Mouse (Mus musculus) MEL (cell line): ENCODE data around the gene Bmp6.

Source experiments
- BHLHE40 ChIP-seq: IDR thresholded peaks from 2 replicates; pipeline ENCODE4 v1.6.1; 2012; ENCODE audit warnings: low read depth, mild to moderate bottlenecking, inconsistent platforms, low read length, improper control_type of control experiment, borderline replicate concordance
- CHD1 ChIP-seq: IDR thresholded peaks from 2 replicates; pipeline ENCODE4 v1.6.1; 2012; ENCODE audit warnings: low read depth, mild to moderate bottlenecking, inconsistent platforms, low read length, improper control_type of control experiment
- CTCF ChIP-seq, 3 experiments: IDR thresholded peaks in 2 of 3; conservative IDR thresholded peaks in 1 of 3; 2 replicates each; pipeline ENCODE4 v1.5.1; 2011 to 2012; ENCODE audit warnings: low read length in 3 of 3, low read depth in 2 of 3, mild to moderate bottlenecking in 2 of 3, improper control_type of control experiment in 1 of 3, inconsistent platforms in 1 of 3, mixed read lengths in 1 of 3, moderate library complexity in 1 of 3; ENCODE audit not compliant: control insufficient read depth in 1 of 3, insufficient read depth in 1 of 3, poor library complexity in 1 of 3, severe bottlenecking in 1 of 3
- ELF1 ChIP-seq: IDR thresholded peaks from 2 replicates; pipeline ENCODE4 v1.6.1; 2014; ENCODE audit warnings: low read depth, mild to moderate bottlenecking, inconsistent platforms, low read length, improper control_type of control experiment, moderate library complexity
- ETS1 ChIP-seq: IDR thresholded peaks from 2 replicates; pipeline ENCODE4 v1.6.1; 2012; ENCODE audit warnings: low read depth, mild to moderate bottlenecking, inconsistent platforms, low read length, improper control_type of control experiment, moderate library complexity
- GABPA ChIP-seq: IDR thresholded peaks from 2 replicates; pipeline ENCODE4 v1.6.1; 2012; ENCODE audit warnings: low read depth, mild to moderate bottlenecking, inconsistent platforms, low read length, improper control_type of control experiment, moderate library complexity
- MAZ ChIP-seq: IDR thresholded peaks from 2 replicates; pipeline ENCODE4 v1.6.1; 2012; ENCODE audit warnings: low read depth, mild to moderate bottlenecking, inconsistent platforms, low read length, improper control_type of control experiment
- MYB ChIP-seq: IDR thresholded peaks from 2 replicates; pipeline ENCODE4 v1.6.1; 2011; ENCODE audit warnings: mild to moderate bottlenecking, low read depth, low read length, improper control_type of control experiment
- NELFE ChIP-seq: IDR thresholded peaks from 2 replicates; pipeline ENCODE4 v1.6.1; 2011; ENCODE audit warnings: low read depth, low read length, improper control_type of control experiment
- POLR2A ChIP-seq, 2 experiments: IDR thresholded peaks; 2 replicates each; pipeline ENCODE4 v1.6.1; 2011 to 2012; ENCODE audit warnings: low read length in 2 of 2, mild to moderate bottlenecking in 2 of 2, control low read depth in 1 of 2, improper control_type of control experiment in 1 of 2, low read depth in 1 of 2, moderate library complexity in 1 of 2; ENCODE audit not compliant: control insufficient read depth in 1 of 2, insufficient read depth in 1 of 2, poor library complexity in 1 of 2
- SIN3A ChIP-seq: IDR thresholded peaks from 2 replicates; pipeline ENCODE4 v1.6.1; 2012; ENCODE audit warnings: low read length, improper control_type of control experiment, inconsistent platforms
- USF1 ChIP-seq: IDR thresholded peaks from 2 replicates; pipeline ENCODE4 v1.6.1; 2014; ENCODE audit warnings: low read depth, mild to moderate bottlenecking, inconsistent platforms, low read length, improper control_type of control experiment, moderate library complexity
- USF2 ChIP-seq, 2 experiments: IDR thresholded peaks; 2 replicates each; pipeline ENCODE4 v1.6.1; 2011 to 2012; ENCODE audit warnings: improper control_type of control experiment in 2 of 2, low read length in 2 of 2, borderline replicate concordance in 1 of 2, inconsistent platforms in 1 of 2, low read depth in 1 of 2, mild to moderate bottlenecking in 1 of 2; ENCODE audit not compliant: insufficient read depth in 1 of 2
- ZC3H11A ChIP-seq: IDR thresholded peaks from 2 replicates; pipeline ENCODE4 v1.6.1; 2012; ENCODE audit warnings: low read depth, mild to moderate bottlenecking, inconsistent platforms, low read length, improper control_type of control experiment

DNA sequence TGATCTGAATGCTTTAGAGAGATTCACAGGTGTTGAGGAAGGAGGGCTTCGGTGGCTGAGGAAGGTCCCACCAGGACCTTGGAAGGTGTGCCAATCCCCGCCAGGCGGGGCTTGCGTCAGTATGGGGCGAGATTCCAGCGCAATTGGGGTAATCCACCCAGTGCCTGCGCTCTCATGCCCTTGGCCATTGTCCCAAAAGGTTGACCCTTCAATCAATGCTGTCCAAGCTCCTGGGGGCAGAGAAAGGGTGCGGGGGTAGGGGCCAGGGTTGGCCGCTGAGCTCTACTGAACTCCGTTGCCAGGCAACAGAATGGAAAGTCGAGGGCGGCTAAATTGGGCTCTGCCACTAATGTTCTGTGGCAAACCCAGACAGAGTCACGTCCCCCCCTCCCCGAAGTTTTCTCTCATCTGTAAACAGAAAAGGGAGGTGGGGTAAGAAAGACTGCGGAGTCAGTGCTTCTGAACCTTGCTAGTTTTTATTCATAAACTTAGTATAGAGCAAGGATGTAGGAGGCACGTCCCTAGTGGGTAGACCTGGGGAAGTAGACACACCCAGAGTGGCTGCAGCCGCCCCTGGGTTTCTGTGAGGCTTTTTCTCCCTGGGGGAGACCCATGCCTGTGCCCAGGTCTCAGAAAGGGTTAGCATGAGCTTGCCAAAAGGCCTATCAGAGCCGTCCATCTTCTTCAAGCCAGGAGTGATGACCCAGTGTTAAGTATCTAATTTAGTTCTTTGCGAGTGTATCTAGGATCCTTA is 2.3 kb downstream of the Bmp6 start:
- TF ChIP-seq USF1 (no peak), BHLHE40 (no peak), MAZ (no peak), CTCF (IDR thresholded peaks at IDR 0.05 in 2 of 3, conservative IDR thresholded peaks at IDR 0.05 in 1 of 3; ENCODE audit: control insufficient read depth in 1 of 3, insufficient read depth in 1 of 3, low read depth in 2 of 3, low read length in 3 of 3, poor library complexity in 1 of 3, severe bottlenecking in 1 of 3) (no peak), GABPA (no peak), SIN3A (no peak), ETS1 (no peak), USF2 (IDR thresholded peaks at IDR 0.05; ENCODE audit: borderline replicate concordance in 1 of 2, insufficient read depth in 1 of 2, low read depth in 1 of 2, low read length in 2 of 2) (no peak), ZC3H11A (no peak), CHD1 (no peak), POLR2A (IDR thresholded peaks at IDR 0.05; ENCODE audit: control insufficient read depth in 1 of 2, insufficient read depth in 1 of 2, low read depth in 1 of 2, low read length in 2 of 2, poor library complexity in 1 of 2) (no peak), ELF1 (no peak), NELFE (no peak), MYB (no peak)
